Mouse (Mus musculus) adrenal gland, adult 18-20 months (tissue): ENCODE data around the gene Adamts17. TPM values are rescaled to one million over a fixed set of nuclear protein-coding genes. Genes with fewer than 3 reads are reported as not detected.

Experiments used
- DNase-seq, 2 experiments: peaks; one replicate each; pipeline ENCODE4 v3.0.0; 2021 to 2022; ENCODE audit warnings: low spot score in 2 of 2
- total RNA-seq, 2 experiments: library from RNA; stranded (reverse); gene quantifications; 1 replicate in 1 of 2; 2 replicates in 1 of 2; pipeline ENCODE4 v1.2.3; 2021

The Adamts17 gene
- total RNA-seq, 2 experiments from 2014 or later: 2.3 to 3.1 TPM

- no peak for DNase-seq
Observed at GRCm38 (mm10) chr7:66843846-66844245, 4.3 kb downstream of the Adamts17 start.

- no peak for DNase-seq
Observed at GRCm38 (mm10) chr7:66846582-66846981, 7.0 kb downstream of the Adamts17 start.

GRCm38 (mm10) chr7:66847299-66847698, 7.8 kb downstream of the Adamts17 start:
- DNase-seq: no peak

GRCm38 (mm10) chr7:66849316-66849715, 9.8 kb downstream of the Adamts17 start:
- DNase-seq: no peak

GRCm38 (mm10) chr7:66852164-66852563, 12.6 kb downstream of the Adamts17 start:
- no peak for DNase-seq

- no peak for DNase-seq
Observed at GRCm38 (mm10) chr7:66857610-66858009, 18.1 kb downstream of the Adamts17 start.

GRCm38 (mm10) chr7:66858247-66859075, 18.9 kb downstream of the Adamts17 start:
- DNase-seq: no peak

- DNase-seq: no peak
Observed at GRCm38 (mm10) chr7:66859220-66859619, 19.7 kb downstream of the Adamts17 start.

- DNase-seq: no peak
Observed at GRCm38 (mm10) chr7:66866944-66867718, 27.6 kb downstream of the Adamts17 start.

GRCm38 (mm10) chr7:66867719-66868501, 28.4 kb downstream of the Adamts17 start:
- no peak for DNase-seq

- DNase-seq: no peak
Observed at GRCm38 (mm10) chr7:66871520-66871919, 32.0 kb downstream of the Adamts17 start.

- DNase-seq: no peak
Observed at GRCm38 (mm10) chr7:66871940-66872511, 32.5 kb downstream of the Adamts17 start.

- DNase-seq: no peak
Observed at GRCm38 (mm10) chr7:66873235-66873634, 33.7 kb downstream of the Adamts17 start.

GRCm38 (mm10) chr7:66891431-66891830, 51.9 kb downstream of the Adamts17 start:
- no peak for DNase-seq

- no peak for DNase-seq
Observed at GRCm38 (mm10) chr7:66892096-66892495, 52.6 kb downstream of the Adamts17 start.

GRCm38 (mm10) chr7:66902376-66902775, 62.8 kb downstream of the Adamts17 start:
- no peak for DNase-seq

GRCm38 (mm10) chr7:66903014-66903413, 63.5 kb downstream of the Adamts17 start:
- no peak for DNase-seq

- DNase-seq: no peak
Observed at GRCm38 (mm10) chr7:66905941-66906340, 66.4 kb downstream of the Adamts17 start.

- no peak for DNase-seq
Observed at GRCm38 (mm10) chr7:66912866-66913265, 73.3 kb downstream of the Adamts17 start.

- DNase-seq: no peak
Observed at GRCm38 (mm10) chr7:66923595-66923994, 84.1 kb downstream of the Adamts17 start.

GRCm38 (mm10) chr7:66924104-66924503, 84.6 kb downstream of the Adamts17 start:
- DNase-seq: no peak
